Mouse (Mus musculus): ENCODE data around the gene Cotl1.

DNA sequence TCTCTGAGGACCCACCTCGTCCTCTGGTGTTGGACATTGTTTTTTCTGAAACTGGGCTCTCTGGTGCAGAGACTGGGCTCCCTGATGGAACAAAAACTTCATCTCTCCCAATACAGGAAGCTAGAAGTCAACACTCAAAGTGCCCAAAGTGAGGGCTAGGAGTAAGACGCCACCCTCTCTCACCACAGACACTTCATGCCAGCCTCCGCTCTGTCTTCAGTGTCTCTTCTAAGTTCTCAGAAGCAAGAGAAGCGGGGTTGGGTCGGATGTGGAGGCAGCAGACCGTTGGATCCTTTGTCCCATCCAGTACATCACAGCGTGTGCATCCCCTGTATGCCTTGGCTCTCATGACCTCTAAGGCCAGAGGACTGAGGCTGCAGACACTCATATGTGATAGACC, 50.8 kb downstream of the Cotl1 start:
- TF ChIP-seq CTCF (IDR thresholded peaks at IDR 0.05; ENCODE audit: borderline replicate concordance, insufficient read depth, low read depth, low read length): no peak
- TF ChIP-seq POLR2A (IDR thresholded peaks at IDR 0.05; ENCODE audit: borderline replicate concordance, insufficient read depth, low read length): no peak

All from cerebellum, adult 2 months (tissue).